Mouse (Mus musculus) embryonic fibroblast, embryonic 13.5 days (primary cell): ENCODE measurements around the gene Tmem108.

ENCODE experiments used
- CTCF ChIP-seq: IDR thresholded peaks from 2 replicates; pipeline ENCODE4 v1.5.1; 2011; ENCODE audit warnings: mild to moderate bottlenecking, control low read depth, low read length, moderate library complexity, borderline replicate concordance; ENCODE audit not compliant: insufficient read depth
- POLR2A ChIP-seq: IDR thresholded peaks from 2 replicates; pipeline ENCODE4 v1.6.1; 2011; ENCODE audit warnings: low read depth, mild to moderate bottlenecking, control low read depth, low read length, moderate library complexity

- TF ChIP-seq CTCF (no peak), POLR2A (no peak)
These were observed 213.0 kb downstream of the Tmem108 start for GRCm38 (mm10) chr9:103548606-103549005.
